Mouse (Mus musculus): ENCODE measurements around the gene Rnf227.

DNA sequence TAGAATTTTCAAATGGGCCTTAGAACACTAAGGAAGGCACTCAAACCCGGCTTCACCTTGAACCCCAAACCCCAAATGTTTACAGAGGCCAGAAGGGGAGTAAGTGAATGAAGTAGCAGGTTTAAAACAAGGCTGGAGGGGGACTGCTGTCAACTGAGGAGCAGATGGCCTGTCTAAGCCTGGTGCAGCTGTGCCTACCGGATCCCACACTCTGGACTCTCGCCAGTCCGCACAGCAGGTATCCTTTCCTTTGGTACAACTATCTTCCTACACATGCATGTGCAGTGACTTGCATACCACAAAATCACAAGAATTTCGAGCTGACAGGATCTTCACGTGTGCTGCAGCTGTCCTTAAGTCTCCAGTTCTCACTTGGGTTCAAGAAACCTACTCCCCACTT lies 18.3 kb upstream of the Rnf227 start:
- TF ChIP-seq GATA1 (IDR thresholded peaks at IDR 0.05; ENCODE audit: low read length) (no peak), TAL1 (IDR thresholded peaks at IDR 0.05; ENCODE audit: low read length) (no peak)
